Mouse (Mus musculus) hindbrain, embryonic 15.5 days (tissue): ENCODE measurements around the gene Uqcc1. TPM values are rescaled to one million over a fixed set of nuclear protein-coding genes. Genes with fewer than 3 reads are reported as not detected.
"Not testable (repeated sequence)": the region's sequence is repeated elsewhere in the genome, so short reads cannot be mapped to it uniquely, and the experiment has no call there.

Source experiments
- ATAC-seq: fragments of 200-750 bp; cut with Nextera tagmentation; 2 replicates; pipeline ENCODE4 v1.8.0; 2017; ENCODE audit warnings: low read depth, moderate number of reproducible peaks, moderate TSS enrichment; ENCODE audit not compliant: low FRiP score
- H3K27ac ChIP-seq: fragments of 300-500 bp; sonication (generic); replicated peaks from 2 replicates; pipeline ENCODE4 v1.5.1; 2015; ENCODE audit warnings: mild to moderate bottlenecking, inconsistent platforms
- H3K27me3 ChIP-seq: fragments of 300-500 bp; sonication (generic); 2 replicates; pipeline ENCODE4 v1.6.1; 2015; ENCODE audit warnings: control low read depth, inconsistent platforms
- H3K36me3 ChIP-seq: fragments of 300-500 bp; sonication (generic); 2 replicates; pipeline ENCODE4 v1.6.1; 2015; ENCODE audit warnings: control low read depth, inconsistent platforms
- H3K4me1 ChIP-seq: fragments of 300-500 bp; sonication (generic); replicated peaks from 2 replicates; pipeline ENCODE4 v1.6.1; 2015; ENCODE audit warnings: control low read depth, inconsistent platforms
- H3K4me2 ChIP-seq: fragments of 300-500 bp; sonication (generic); 2 replicates; pipeline ENCODE4 v1.6.1; 2015; ENCODE audit warnings: moderate library complexity, mild to moderate bottlenecking, inconsistent platforms
- H3K4me3 ChIP-seq: fragments of 300-500 bp; sonication (generic); 2 replicates; pipeline ENCODE4 v1.5.1; 2015; ENCODE audit warnings: mild to moderate bottlenecking, inconsistent platforms
- H3K9ac ChIP-seq: fragments of 300-500 bp; sonication (generic); 2 replicates; pipeline ENCODE4 v1.6.1; 2015; ENCODE audit warnings: inconsistent platforms
- H3K9me3 ChIP-seq: fragments of 300-500 bp; sonication (generic); 2 replicates; pipeline ENCODE4 v1.6.1; 2016; ENCODE audit warnings: control low read depth, inconsistent platforms
- WGBS: fragments of 180-500 bp; shearing (Covaris S2); methylation state at CpG from one replicate; pipeline ENCODE4 v1.1.7; 2015; 5-methylcytosine and 5-hydroxymethylcytosine counted together
- polyA plus RNA-seq: library from polyadenylated mRNA; unstranded; fragments of >200 nt; fragmentation: Nextera tagmentation; extraction: Ambion mirVana; gene quantifications from 2 replicates; pipeline ENCODE4 v1.2.1, GENCODE M21; 2015

Gene Uqcc1
- polyA plus RNA-seq, 1 experiment from 2014 or later = 65.0 TPM

- H3K27ac ChIP-seq = no peak overlapping the region
- H3K9me3 ChIP-seq = no peaks in the 10 kb centered on the region
- H3K4me3 ChIP-seq = no peak overlapping the region
- no peak for ATAC-seq
- peaks cover 21% of the 10 kb centered on the region for H3K4me1 ChIP-seq
- H3K36me3 ChIP-seq = no peaks in the 10 kb centered on the region
- H3K9ac ChIP-seq = no peak overlapping the region
- no peaks in the 10 kb centered on the region for H3K27me3 ChIP-seq
- H3K4me2 ChIP-seq = no peak overlapping the region
- 7% methylated on average over 4 of the region's 4 CpGs for WGBS
Observed at GRCm38 (mm10) chr2:155946499-155946898, 16.4 kb upstream of the Uqcc1 start.

DNA sequence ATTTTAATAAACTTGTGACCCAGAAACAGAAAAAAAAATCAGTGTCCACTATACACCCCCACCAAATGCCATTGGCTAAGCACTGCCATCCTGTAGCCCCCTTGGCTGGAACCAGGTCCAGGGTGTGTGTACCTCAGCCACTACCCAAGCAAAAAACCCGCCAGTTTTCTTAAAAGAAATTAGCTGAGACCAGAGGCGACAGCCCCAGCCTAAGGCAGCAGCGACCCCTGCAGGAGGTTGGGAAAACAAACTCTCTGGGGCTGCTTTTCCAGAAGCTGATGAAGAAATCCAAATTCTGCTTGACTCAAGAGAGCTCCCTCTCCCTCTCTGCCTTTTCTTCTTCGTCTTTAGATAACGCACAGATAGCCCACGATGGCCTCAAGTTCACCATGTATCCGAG is 16.0 kb upstream of the Uqcc1 start:
- Histone ChIP-seq H3K9me3 (no peaks in the 10 kb centered on the region), H3K9ac (no peak overlapping the region), H3K27me3 (no peaks in the 10 kb centered on the region), H3K4me2 (no peak overlapping the region), H3K27ac (no peak overlapping the region), H3K4me1 (peaks cover 21% of the 10 kb centered on the region), H3K36me3 (no peaks in the 10 kb centered on the region), H3K4me3 (no peak overlapping the region)
- no peak for ATAC-seq
- WGBS = 3% methylated on average over 7 of the region's 7 CpGs

DNA sequence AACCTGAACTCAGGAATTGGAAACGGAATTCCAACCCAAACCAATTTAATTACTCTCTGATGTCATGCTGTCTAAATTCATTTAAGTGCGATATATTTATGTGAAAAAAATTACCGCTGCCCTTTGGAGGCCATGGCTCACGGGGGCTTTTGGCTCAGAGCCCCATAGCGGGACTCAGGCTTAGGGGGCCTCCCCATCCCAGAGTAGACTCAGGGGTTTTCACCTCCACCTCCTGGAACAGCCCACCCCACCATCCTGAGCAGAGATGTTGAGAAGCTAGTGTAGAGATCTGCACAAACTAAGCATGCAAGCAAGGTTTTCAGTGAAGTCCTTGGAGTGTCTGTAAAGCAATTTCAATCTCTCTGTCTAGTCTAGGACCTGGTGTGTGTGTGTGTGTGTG is 15.5 kb upstream of the Uqcc1 start:
- Histone ChIP-seq H3K27ac (no peak overlapping the region), H3K4me3 (no peak overlapping the region), H3K9me3 (no peaks in the 10 kb centered on the region), H3K9ac (no peak overlapping the region), H3K4me1 (peaks cover 21% of the 10 kb centered on the region), H3K4me2 (no peak overlapping the region), H3K36me3 (no peaks in the 10 kb centered on the region), H3K27me3 (no peaks in the 10 kb centered on the region)
- ATAC-seq = no peak
- 44% methylated on average over 5 of the region's 5 CpGs for WGBS

DNA sequence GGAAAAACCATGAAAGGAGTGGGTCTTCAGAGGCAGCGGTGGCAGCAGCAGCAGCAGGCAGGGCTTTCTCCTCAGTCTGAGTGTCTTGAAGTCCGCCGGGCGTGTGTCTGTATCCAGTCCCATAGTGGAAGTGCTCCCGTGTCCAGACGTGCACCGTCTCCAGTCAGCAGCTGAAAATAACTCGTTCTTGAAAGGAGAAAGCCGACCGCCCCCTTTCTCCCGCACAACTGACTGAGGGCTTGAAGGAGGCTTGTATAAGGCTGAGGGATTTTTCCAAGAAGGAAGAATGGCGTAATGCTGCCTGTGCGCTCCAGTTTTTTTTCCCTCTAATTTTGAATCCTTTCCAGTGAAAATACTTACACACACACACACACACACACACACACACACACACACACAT is 15.0 kb upstream of the Uqcc1 start, which contains the start of gene Gdf5:
Gene Gdf5, minus strand, starts transcription at position 244 of the 400 bp plus-strand sequence.
- 44% methylated on average over 13 of the region's 13 CpGs for WGBS
- Histone ChIP-seq H3K4me1 (peaks cover 21% of the 10 kb centered on the region), H3K27me3 (no peaks in the 10 kb centered on the region), H3K4me3 (no peak within 1 kb of the TSS), H3K27ac (0 out of 2 replicates have a peak within 1 kb of the TSS, but pooled peaks have one; percentile 23), H3K9ac (no peak within 1 kb of the TSS), H3K9me3 (no peaks in the 10 kb centered on the region), H3K4me2 (no peak within 1 kb of the TSS), H3K36me3 (no peaks in the 10 kb centered on the region)
- no peak for ATAC-seq

DNA sequence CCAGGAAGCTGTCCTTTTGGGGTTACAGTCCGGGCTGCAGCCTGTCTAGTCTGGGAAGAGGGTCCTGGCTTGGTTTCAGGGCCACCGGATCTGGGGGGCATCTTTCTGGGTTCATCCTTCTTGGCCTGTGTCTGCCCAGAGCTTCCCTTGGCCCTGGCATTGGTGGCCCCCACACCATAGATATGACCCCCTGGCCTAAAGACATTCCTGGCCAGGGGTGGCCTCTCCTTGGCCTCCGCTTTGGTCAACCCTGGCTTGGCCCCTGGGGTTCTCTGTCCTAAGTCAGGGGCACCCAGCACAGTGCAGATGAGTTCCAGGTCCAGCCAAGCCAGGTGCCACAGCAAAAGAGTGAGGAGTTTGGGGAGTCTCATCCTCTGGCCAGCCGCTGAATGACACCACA is 14.6 kb upstream of the Uqcc1 start:
- no peaks in the 10 kb centered on the region for H3K36me3 ChIP-seq

GRCm38 (mm10) chr2:155943463-155943862 is 13.4 kb upstream of the Uqcc1 start:
- Histone ChIP-seq H3K9ac (0 out of 2 replicates have a peak overlapping the region, but pooled peaks have one; percentile 4), H3K4me3 (no peak overlapping the region)
- ATAC-seq = no peak

More for the DNA sequence above, 14.6 kb upstream of the Uqcc1 start:
- 83% methylated on average over 4 of the region's 4 CpGs for WGBS
- ATAC-seq = no peak
- Histone ChIP-seq H3K27me3 (no peaks in the 10 kb centered on the region), H3K9ac (no peak overlapping the region), H3K9me3 (no peaks in the 10 kb centered on the region), H3K4me2 (no peak overlapping the region), H3K4me3 (no peak overlapping the region), H3K4me1 (peaks cover 18% of the 10 kb centered on the region), H3K27ac (0 out of 2 replicates have a peak overlapping the region, but pooled peaks have one; percentile 23)

GRCm38 (mm10) chr2:155941697-155942442 is 11.8 kb upstream of the Uqcc1 start:
- Histone ChIP-seq H3K4me3 (no peak overlapping the region), H3K4me1 (peaks cover 10% of the 10 kb centered on the region), H3K9me3 (no peaks in the 10 kb centered on the region), H3K27ac (no peak overlapping the region), H3K4me2 (no peak overlapping the region), H3K9ac (no peak overlapping the region), H3K27me3 (no peaks in the 10 kb centered on the region), H3K36me3 (no peaks in the 10 kb centered on the region)
- no peak for ATAC-seq
- WGBS = 91% methylated on average over 40 of the region's 40 CpGs

More at GRCm38 (mm10) chr2:155943463-155943862, 13.4 kb upstream of the Uqcc1 start:
- peaks cover 10% of the 10 kb centered on the region for H3K4me1 ChIP-seq
- H3K27ac ChIP-seq = no peak overlapping the region
- WGBS = 4% methylated on average over 8 of the region's 8 CpGs
- no peaks in the 10 kb centered on the region for H3K27me3 ChIP-seq
- H3K4me2 ChIP-seq = peak overlapping the region; percentile 40
- H3K9me3 ChIP-seq = no peaks in the 10 kb centered on the region
- no peaks in the 10 kb centered on the region for H3K36me3 ChIP-seq

- Histone ChIP-seq H3K27me3 (no peaks in the 10 kb centered on the region), H3K27ac (no peak within 1 kb of the TSS), H3K9ac (no peak within 1 kb of the TSS), H3K36me3 (no peaks in the 10 kb centered on the region), H3K4me2 (no peak within 1 kb of the TSS), H3K9me3 (no peaks in the 10 kb centered on the region), H3K4me3 (no peak within 1 kb of the TSS), H3K4me1 (peaks cover 10% of the 10 kb centered on the region)
- WGBS = 90% methylated on average over 3 of the region's 3 CpGs
- ATAC-seq = no peak
Observed at GRCm38 (mm10) chr2:155940681-155941080, 10.6 kb upstream of the Uqcc1 start, which contains the start of gene Gm15557. Gm15557 (plus strand) TSS chr2:155940728.

- Histone ChIP-seq H3K9ac (no peak overlapping the region), H3K27me3 (no peaks in the 10 kb centered on the region), H3K4me3 (no peak overlapping the region), H3K27ac (no peak overlapping the region), H3K36me3 (no peaks in the 10 kb centered on the region), H3K9me3 (no peaks in the 10 kb centered on the region), H3K4me2 (no peak overlapping the region), H3K4me1 (peaks cover 8% of the 10 kb centered on the region)
- 67% methylated on average over 7 of the region's 7 CpGs for WGBS
- no peak for ATAC-seq
Observed at GRCm38 (mm10) chr2:155939897-155940529, 9.9 kb upstream of the Uqcc1 start.

DNA sequence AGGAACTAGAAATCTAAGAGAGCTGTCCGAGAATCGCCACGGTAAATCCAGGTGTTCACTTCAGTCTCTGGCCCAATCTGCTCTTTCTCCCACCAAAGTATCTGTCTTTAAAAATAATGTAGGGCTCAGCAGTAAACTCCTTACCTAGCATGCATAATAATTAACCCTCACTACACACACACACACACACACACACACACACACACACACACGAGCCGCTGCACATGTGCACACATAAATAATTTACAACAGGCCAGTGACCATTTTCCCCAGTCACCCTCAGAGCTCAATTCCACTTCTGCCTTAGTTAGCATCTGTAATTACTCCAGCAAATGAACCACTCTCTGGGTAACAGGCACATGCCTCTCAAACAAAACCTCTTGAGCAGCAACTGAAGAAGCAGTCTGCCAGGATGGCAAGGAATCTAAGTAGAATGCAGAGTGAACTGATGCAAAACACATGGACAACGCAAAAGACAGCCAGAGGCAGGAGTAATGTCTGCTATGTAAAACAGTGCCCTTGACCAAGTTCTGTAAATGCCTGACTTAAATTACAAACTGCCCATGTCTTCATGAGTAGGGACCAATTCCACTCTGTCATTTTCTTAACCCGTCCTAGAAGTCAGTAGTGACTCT is 1.3 kb downstream of the Uqcc1 start:
- Histone ChIP-seq H3K9ac (no peak overlapping the region), H3K4me2 (peak overlapping the region; percentile 80), H3K4me3 (peak overlapping the region; percentile 77), H3K27ac (no peak overlapping the region), H3K27me3 (no peaks in the 10 kb centered on the region), H3K9me3 (no peaks in the 10 kb centered on the region), H3K36me3 (no peaks in the 10 kb centered on the region), H3K4me1 (peaks cover 22% of the 10 kb centered on the region)
- 84% methylated on average over 7 of the region's 7 CpGs for WGBS
- ATAC-seq = no peak

- not testable (repeated sequence) for H3K27me3 ChIP-seq, H3K27ac ChIP-seq, H3K9me3 ChIP-seq, H3K4me2 ChIP-seq, ATAC-seq, H3K9ac ChIP-seq, H3K36me3 ChIP-seq, H3K4me3 ChIP-seq
- 86% methylated on average over 6 of the region's 6 CpGs for WGBS
- H3K4me1 ChIP-seq = peaks cover 14% of the 10 kb centered on the region
Observed at GRCm38 (mm10) chr2:155925213-155925612, 4.9 kb downstream of the Uqcc1 start.

- no peak overlapping the region for H3K9ac ChIP-seq
- ATAC-seq = no peak
- no peak overlapping the region for H3K4me3 ChIP-seq
- H3K27me3 ChIP-seq = no peaks in the 10 kb centered on the region
- H3K4me2 ChIP-seq = no peak overlapping the region
- no peaks in the 10 kb centered on the region for H3K9me3 ChIP-seq
- H3K4me1 ChIP-seq = peaks cover under 1% of the 10 kb centered on the region; the same call in 1 of the 2 replicates
- H3K27ac ChIP-seq = no peak overlapping the region
- peaks cover 7% of the 10 kb centered on the region for H3K36me3 ChIP-seq
- 96% methylated on average over 7 of the region's 7 CpGs for WGBS
Observed at GRCm38 (mm10) chr2:155923143-155923542, 7.0 kb downstream of the Uqcc1 start.
